Mouse (Mus musculus): Measurements from ENCODE around the gene Rrp36. TPM values are rescaled to one million over a fixed set of nuclear protein-coding genes. Genes with fewer than 3 reads are reported as not detected.

Rrp36 gene
- polyA plus RNA-seq, 1 experiment: 29.5 TPM

GRCm38 (mm10) chr17:46623819-46624557, 50.2 kb downstream of the Rrp36 start:
- TF ChIP-seq POLR2A (IDR thresholded peaks at IDR 0.05; ENCODE audit: extremely low read depth, insufficient read depth, low read length) (no peak), CTCF (IDR thresholded peaks at IDR 0.05; ENCODE audit: extremely low read depth, insufficient read depth, low read length) (no peak)
- peaks cover 4% of the 10 kb centered on the region for H3K4me1 ChIP-seq (ENCODE audit: control insufficient read depth, insufficient read depth, low read length)
- H3K4me3 ChIP-seq (ENCODE audit: insufficient read depth, low read length): no peak overlapping the region
- H3K27ac ChIP-seq (ENCODE audit: insufficient read depth, low read length): no peak overlapping the region

GRCm38 (mm10) chr17:46622269-46622668, 51.9 kb downstream of the Rrp36 start:
- no peak for TF ChIP-seq POLR2A (IDR thresholded peaks at IDR 0.05; ENCODE audit: extremely low read depth, insufficient read depth, low read length)
- TF ChIP-seq CTCF (IDR thresholded peaks at IDR 0.05; ENCODE audit: extremely low read depth, insufficient read depth, low read length): no peak
- Histone ChIP-seq H3K4me1 (ENCODE audit: control insufficient read depth, insufficient read depth, low read length) (peaks cover 4% of the 10 kb centered on the region), H3K27ac (ENCODE audit: insufficient read depth, low read length) (no peak overlapping the region), H3K4me3 (ENCODE audit: insufficient read depth, low read length) (no peak overlapping the region)

GRCm38 (mm10) chr17:46621324-46621723, 52.8 kb downstream of the Rrp36 start:
- peak; percentile 39; the same call in 1 of the 2 replicates for TF ChIP-seq POLR2A (IDR thresholded peaks at IDR 0.05; ENCODE audit: extremely low read depth, insufficient read depth, low read length)
- no peak for TF ChIP-seq CTCF (IDR thresholded peaks at IDR 0.05; ENCODE audit: extremely low read depth, insufficient read depth, low read length)
- Histone ChIP-seq H3K27ac (ENCODE audit: insufficient read depth, low read length) (0 out of 2 replicates have a peak overlapping the region, but pooled peaks have one; percentile 17), H3K4me1 (ENCODE audit: control insufficient read depth, insufficient read depth, low read length) (peaks cover 4% of the 10 kb centered on the region), H3K4me3 (ENCODE audit: insufficient read depth, low read length) (no peak overlapping the region; the same call in 1 of the 2 replicates)

- Histone ChIP-seq H3K4me1 (ENCODE audit: control insufficient read depth, insufficient read depth, low read length) (peaks cover 4% of the 10 kb centered on the region), H3K27ac (ENCODE audit: insufficient read depth, low read length) (no peak overlapping the region; the same call in 1 of the 2 replicates), H3K4me3 (ENCODE audit: insufficient read depth, low read length) (no peak overlapping the region)
- TF ChIP-seq CTCF (IDR thresholded peaks at IDR 0.05; ENCODE audit: extremely low read depth, insufficient read depth, low read length) (no peak), POLR2A (IDR thresholded peaks at IDR 0.05; ENCODE audit: extremely low read depth, insufficient read depth, low read length) (no peak)
Measured at GRCm38 (mm10) chr17:46619683-46620357, 54.3 kb downstream of the Rrp36 start.

- H3K27ac ChIP-seq (ENCODE audit: insufficient read depth, low read length): no peak overlapping the region; the same call in none of the 2 replicates
- H3K4me1 ChIP-seq (ENCODE audit: control insufficient read depth, insufficient read depth, low read length): peaks cover 3% of the 10 kb centered on the region
- no peak overlapping the region for H3K4me3 ChIP-seq (ENCODE audit: insufficient read depth, low read length)
- TF ChIP-seq CTCF (IDR thresholded peaks at IDR 0.05; ENCODE audit: extremely low read depth, insufficient read depth, low read length) (no peak), POLR2A (IDR thresholded peaks at IDR 0.05; ENCODE audit: extremely low read depth, insufficient read depth, low read length) (no peak)
Measured at GRCm38 (mm10) chr17:46618769-46619682, 55.1 kb downstream of the Rrp36 start.

GRCm38 (mm10) chr17:46618394-46618768, 55.8 kb downstream of the Rrp36 start:
- peaks cover 2% of the 10 kb centered on the region for H3K4me1 ChIP-seq (ENCODE audit: control insufficient read depth, insufficient read depth, low read length)
- TF ChIP-seq POLR2A (IDR thresholded peaks at IDR 0.05; ENCODE audit: extremely low read depth, insufficient read depth, low read length): no peak
- TF ChIP-seq CTCF (IDR thresholded peaks at IDR 0.05; ENCODE audit: extremely low read depth, insufficient read depth, low read length): no peak
- H3K4me3 ChIP-seq (ENCODE audit: insufficient read depth, low read length): no peak overlapping the region
- H3K27ac ChIP-seq (ENCODE audit: insufficient read depth, low read length): no peak overlapping the region; the same call in 1 of the 2 replicates

- Histone ChIP-seq H3K27ac (ENCODE audit: insufficient read depth, low read length) (no peak overlapping the region), H3K4me1 (ENCODE audit: control insufficient read depth, insufficient read depth, low read length) (peaks cover 2% of the 10 kb centered on the region), H3K4me3 (ENCODE audit: insufficient read depth, low read length) (no peak overlapping the region)
- TF ChIP-seq CTCF (IDR thresholded peaks at IDR 0.05; ENCODE audit: extremely low read depth, insufficient read depth, low read length): no peak
- TF ChIP-seq POLR2A (IDR thresholded peaks at IDR 0.05; ENCODE audit: extremely low read depth, insufficient read depth, low read length): no peak
Measured at GRCm38 (mm10) chr17:46617799-46618198, 56.4 kb downstream of the Rrp36 start.

Other genes with a start within 250 kb of the Rrp36 start
- gene Crip3, start 245.4 kb downstream of the Rrp36 start, polyA plus RNA-seq (2012; rRNA removed): 10.2 and 12.0 TPM in 2 replicates
- gene Slc22a7, start 235.9 kb downstream of the Rrp36 start, polyA plus RNA-seq (2012; rRNA removed): 0.25 and 0.27 TPM in 2 replicates
- gene Ttbk1, start 186.7 kb downstream of the Rrp36 start, polyA plus RNA-seq (2012; rRNA removed): 56.2 and 57.3 TPM in 2 replicates
- gene Dnph1, start 177.6 kb downstream of the Rrp36 start, polyA plus RNA-seq (2012; rRNA removed): 5.9 and 6.5 TPM in 2 replicates
- 60.0 and 70.5 TPM in 2 replicates for gene Cul9, start 128.0 kb downstream of the Rrp36 start, polyA plus RNA-seq (2012; rRNA removed)
- gene Srf, start 118.2 kb downstream of the Rrp36 start, polyA plus RNA-seq (2012; rRNA removed): 89.1 and 90.0 TPM in 2 replicates
- gene Ptk7, start 44.8 kb downstream of the Rrp36 start, polyA plus RNA-seq (2012; rRNA removed): 6.5 and 6.8 TPM in 2 replicates
- gene Klc4, start 28.3 kb downstream of the Rrp36 start, polyA plus RNA-seq (2012; rRNA removed): 20.0 and 20.6 TPM in 2 replicates
- 46.2 and 52.6 TPM in 2 replicates for gene Mrpl2, start 28.1 kb downstream of the Rrp36 start, polyA plus RNA-seq (2012; rRNA removed)
- gene Cul7, start 24.0 kb downstream of the Rrp36 start, polyA plus RNA-seq (2012; rRNA removed): 25.8 and 27.4 TPM in 2 replicates
- gene Mea1, start 4.4 kb upstream of the Rrp36 start, polyA plus RNA-seq (2012; rRNA removed): 154 and 157 TPM in 2 replicates
- gene Klhdc3, start 6.6 kb upstream of the Rrp36 start, polyA plus RNA-seq (2012; rRNA removed): 254 and 268 TPM in 2 replicates
- gene Ppp2r5d, start 30.8 kb upstream of the Rrp36 start, polyA plus RNA-seq (2012; rRNA removed): 97.4 and 98.9 TPM in 2 replicates
- 48.4 and 50.8 TPM in 2 replicates for gene Pex6, start 37.1 kb upstream of the Rrp36 start, polyA plus RNA-seq (2012; rRNA removed)
- gene Gnmt, start 54.8 kb upstream of the Rrp36 start, polyA plus RNA-seq (2012; rRNA removed): 1.3 and 1.8 TPM in 2 replicates
- gene Cnpy3, start 77.9 kb upstream of the Rrp36 start, polyA plus RNA-seq (2012; rRNA removed): 93.6 and 95.9 TPM in 2 replicates
- 0.50 and 0.68 TPM in 2 replicates for gene Ptcra, start 89.4 kb upstream of the Rrp36 start, polyA plus RNA-seq (2012; rRNA removed)
- gene 2310039H08Rik, start 98.3 kb upstream of the Rrp36 start, polyA plus RNA-seq (2012; rRNA removed): 18.6 and 20.5 TPM in 2 replicates
- 43.6 and 48.0 TPM in 2 replicates for gene Rpl7l1, start 108.3 kb upstream of the Rrp36 start, polyA plus RNA-seq (2012; rRNA removed)
- gene Bicral, start 184.1 kb upstream of the Rrp36 start, polyA plus RNA-seq (2012; rRNA removed): 33.1 and 33.9 TPM in 2 replicates
- gene Tbcc, start 216.3 kb upstream of the Rrp36 start, polyA plus RNA-seq (2012; rRNA removed): 25.6 and 26.1 TPM in 2 replicates
- gene Prph2, start 236.1 kb upstream of the Rrp36 start, polyA plus RNA-seq (2012; rRNA removed): not detected in 2 replicates